Mouse (Mus musculus) MEL (cell line): ENCODE measurements around the gene 6030408B16Rik.

Experiments
- CTCF ChIP-seq, 3 experiments: IDR thresholded peaks in 2 of 3; conservative IDR thresholded peaks in 1 of 3; 2 replicates each; pipeline ENCODE4 v1.5.1; 2011 to 2012; ENCODE audit warnings: low read length in 3 of 3, low read depth in 2 of 3, mild to moderate bottlenecking in 2 of 3, improper control_type of control experiment in 1 of 3, inconsistent platforms in 1 of 3, mixed read lengths in 1 of 3, moderate library complexity in 1 of 3; ENCODE audit not compliant: control insufficient read depth in 1 of 3, insufficient read depth in 1 of 3, poor library complexity in 1 of 3, severe bottlenecking in 1 of 3
- EP300 ChIP-seq, 2 experiments: IDR thresholded peaks; 2 replicates each; pipeline ENCODE4 v1.6.1; 2011; ENCODE audit warnings: improper control_type of control experiment in 2 of 2, low read length in 2 of 2, low read depth in 1 of 2, mild to moderate bottlenecking in 1 of 2
- GABPA ChIP-seq: IDR thresholded peaks from 2 replicates; pipeline ENCODE4 v1.6.1; 2012; ENCODE audit warnings: low read depth, mild to moderate bottlenecking, inconsistent platforms, low read length, improper control_type of control experiment, moderate library complexity
- GATA1 ChIP-seq: IDR thresholded peaks from 2 replicates; pipeline ENCODE4 v1.6.1; 2011; ENCODE audit warnings: low read depth, low read length, improper control_type of control experiment
- MAFK ChIP-seq: IDR thresholded peaks from 2 replicates; pipeline ENCODE4 v1.6.1; 2011; ENCODE audit warnings: low read depth, mild to moderate bottlenecking, low read length, improper control_type of control experiment, borderline replicate concordance
- MAX ChIP-seq: IDR thresholded peaks from 2 replicates; pipeline ENCODE4 v1.6.1; 2011; ENCODE audit warnings: low read length, improper control_type of control experiment
- POLR2A ChIP-seq, 2 experiments: IDR thresholded peaks; 2 replicates each; pipeline ENCODE4 v1.6.1; 2011 to 2012; ENCODE audit warnings: low read length in 2 of 2, mild to moderate bottlenecking in 2 of 2, control low read depth in 1 of 2, improper control_type of control experiment in 1 of 2, low read depth in 1 of 2, moderate library complexity in 1 of 2; ENCODE audit not compliant: control insufficient read depth in 1 of 2, insufficient read depth in 1 of 2, poor library complexity in 1 of 2
- SMC3 ChIP-seq: IDR thresholded peaks from 2 replicates; pipeline ENCODE4 v1.6.1; 2011; ENCODE audit warnings: low read depth, low read length, improper control_type of control experiment
- TAL1 ChIP-seq: IDR thresholded peaks from 2 replicates; pipeline ENCODE4 v1.6.1; 2012; ENCODE audit warnings: mild to moderate bottlenecking, inconsistent platforms, low read length, moderate library complexity, mixed read lengths
- UBTF ChIP-seq: IDR thresholded peaks from 2 replicates; pipeline ENCODE4 v1.6.1; 2012; ENCODE audit warnings: low read depth, mild to moderate bottlenecking, inconsistent platforms, low read length, improper control_type of control experiment, moderate library complexity, borderline replicate concordance; ENCODE audit not compliant: insufficient read depth
- ZNF384 ChIP-seq: IDR thresholded peaks from 2 replicates; pipeline ENCODE4 v1.6.1; 2012; ENCODE audit warnings: low read depth, mild to moderate bottlenecking, inconsistent platforms, low read length, improper control_type of control experiment

DNA sequence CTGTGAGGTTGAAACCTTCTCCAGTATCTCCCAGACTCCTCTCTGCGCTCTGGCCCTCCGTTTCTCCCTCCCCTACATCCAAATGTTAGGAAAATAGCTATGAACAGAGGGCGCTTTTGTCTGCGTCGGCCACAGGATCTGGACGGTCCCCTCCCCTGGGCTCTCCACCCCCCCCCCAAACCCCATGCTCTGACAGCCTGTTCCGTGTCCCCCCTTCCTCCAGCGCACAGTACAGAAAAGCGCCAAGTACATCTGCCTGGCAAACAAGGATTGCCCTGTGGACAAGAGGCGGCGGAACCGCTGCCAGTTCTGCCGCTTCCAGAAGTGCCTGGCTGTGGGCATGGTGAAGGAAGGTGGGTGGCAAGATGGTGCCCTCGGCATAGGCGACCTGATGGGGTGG lies 21.5 kb upstream of the 6030408B16Rik start:
- TF ChIP-seq UBTF (no peak), CTCF (IDR thresholded peaks at IDR 0.05 in 2 of 3, conservative IDR thresholded peaks at IDR 0.05 in 1 of 3; ENCODE audit: control insufficient read depth in 1 of 3, insufficient read depth in 1 of 3, low read depth in 2 of 3, low read length in 3 of 3, poor library complexity in 1 of 3, severe bottlenecking in 1 of 3) (no peak), ZNF384 (no peak), POLR2A (IDR thresholded peaks at IDR 0.05; ENCODE audit: control insufficient read depth in 1 of 2, insufficient read depth in 1 of 2, low read depth in 1 of 2, low read length in 2 of 2, poor library complexity in 1 of 2) (no peak), EP300 (IDR thresholded peaks at IDR 0.05; ENCODE audit: low read depth in 1 of 2, low read length in 2 of 2) (no peak), MAFK (no peak), TAL1 (no peak), GATA1 (no peak), MAX (no peak), SMC3 (no peak), GABPA (no peak)
